Mouse (Mus musculus): ENCODE measurements at regions not wholly inside any gene's neighbourhood (a gene's known extent, or its start where the extent isn't known, plus 50 kb on each side); places are given as distances from the start of the nearest gene placed in this dataset.

GRCm38 (mm10) chr3:38397615-38397956 lies 87.1 kb downstream of the Ankrd50 start:
- DNase-seq (ENCODE audit: low spot score in 2 of 2) = no peak

GRCm38 (mm10) chr3:38396760-38397614 lies 87.7 kb downstream of the Ankrd50 start:
- no peak for DNase-seq (ENCODE audit: low spot score in 2 of 2)

DNA sequence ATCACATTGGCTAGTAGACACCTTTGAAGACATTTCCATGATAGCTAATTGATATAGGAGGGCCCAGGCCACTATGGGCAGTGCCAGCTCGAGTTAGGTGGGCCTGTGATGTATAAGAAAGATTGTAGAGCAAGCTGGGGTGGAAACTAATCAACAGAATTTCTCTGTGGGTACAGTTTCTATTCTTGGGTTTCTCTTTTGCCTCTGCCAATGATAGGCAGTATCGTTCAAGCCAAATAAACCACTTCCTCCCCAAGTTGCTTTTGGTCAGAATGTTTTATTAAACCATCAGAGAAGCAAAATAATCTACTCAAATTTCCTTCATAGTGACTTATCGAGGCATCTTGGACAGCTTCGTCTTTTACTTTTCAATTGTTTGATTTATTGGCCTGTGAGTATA lies 90.3 kb downstream of the Ankrd50 start:
- no peak for DNase-seq (ENCODE audit: low spot score in 2 of 2)

- no peak for DNase-seq (ENCODE audit: low spot score in 2 of 2)
These were observed 95.0 kb downstream of the Ankrd50 start for GRCm38 (mm10) chr3:38389647-38390046.

- DNase-seq (ENCODE audit: low spot score in 2 of 2) = no peak
These were observed 95.7 kb downstream of the Ankrd50 start for GRCm38 (mm10) chr3:38388961-38389360.

GRCm38 (mm10) chr3:38382743-38383142 lies 101.9 kb downstream of the Ankrd50 start:
- DNase-seq (ENCODE audit: low spot score in 2 of 2) = no peak

- DNase-seq (ENCODE audit: low spot score in 2 of 2) = no peak
These were observed 103.0 kb downstream of the Ankrd50 start for GRCm38 (mm10) chr3:38381623-38382022.

DNA sequence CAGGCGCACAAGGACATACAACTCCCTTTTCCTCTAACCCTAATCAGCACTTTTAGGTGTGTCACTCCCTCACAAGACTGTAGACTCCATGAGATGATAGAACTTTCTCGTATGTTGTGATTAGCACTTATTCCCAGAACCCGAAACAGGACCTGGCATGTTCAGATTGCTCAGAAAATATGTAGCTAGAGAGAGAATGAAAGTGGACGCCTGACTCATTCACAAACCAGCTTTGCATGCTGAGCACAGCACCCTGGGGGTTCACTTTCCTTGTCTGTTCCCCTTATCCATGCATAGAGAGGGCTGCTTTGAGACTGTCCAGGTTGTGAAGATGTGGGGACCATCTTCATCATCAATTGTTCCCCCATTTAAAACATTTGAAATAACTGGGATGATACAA lies 111.0 kb downstream of the Ankrd50 start:
- DNase-seq (ENCODE audit: low spot score in 2 of 2) = no peak

DNA sequence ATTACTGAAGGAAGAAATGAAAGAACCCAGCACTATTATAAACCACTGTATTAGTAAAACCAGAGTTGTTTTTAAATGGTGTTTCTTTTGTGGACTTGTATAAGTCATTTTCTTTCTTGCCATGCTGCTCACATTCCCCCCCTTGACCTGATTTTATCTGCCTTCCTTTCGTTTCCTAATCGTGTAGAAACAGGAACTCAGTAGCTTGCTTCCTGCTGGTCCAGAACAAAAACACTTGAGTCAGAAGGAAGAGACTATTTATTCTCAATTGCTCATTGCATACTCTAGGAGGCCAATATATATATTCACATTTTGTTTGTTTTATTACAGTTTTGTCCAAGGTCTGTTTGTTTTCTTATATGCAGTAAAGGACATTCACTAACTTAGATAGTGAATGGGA lies 112.9 kb downstream of the Ankrd50 start:
- no peak for DNase-seq (ENCODE audit: low spot score in 2 of 2)

DNA sequence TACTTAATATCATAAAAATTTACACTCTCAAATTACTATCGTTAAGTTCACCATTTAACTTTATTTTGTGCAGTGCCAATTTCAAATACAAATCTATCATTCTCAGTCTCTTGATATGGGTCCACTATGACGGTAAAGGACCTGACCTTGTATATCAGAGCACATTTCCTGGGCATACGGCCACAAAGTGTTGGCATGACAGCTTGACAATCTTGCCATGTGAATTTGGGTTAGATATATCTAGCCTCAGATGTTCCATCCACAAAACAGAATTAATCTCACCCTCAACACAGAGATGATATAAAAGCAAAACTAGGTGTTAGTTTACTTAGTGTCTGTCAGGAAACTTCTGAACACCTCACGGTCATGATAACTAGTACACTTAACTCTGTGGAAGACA lies 120.8 kb downstream of the Ankrd50 start:
- no peak for DNase-seq (ENCODE audit: low spot score in 2 of 2)

DNA sequence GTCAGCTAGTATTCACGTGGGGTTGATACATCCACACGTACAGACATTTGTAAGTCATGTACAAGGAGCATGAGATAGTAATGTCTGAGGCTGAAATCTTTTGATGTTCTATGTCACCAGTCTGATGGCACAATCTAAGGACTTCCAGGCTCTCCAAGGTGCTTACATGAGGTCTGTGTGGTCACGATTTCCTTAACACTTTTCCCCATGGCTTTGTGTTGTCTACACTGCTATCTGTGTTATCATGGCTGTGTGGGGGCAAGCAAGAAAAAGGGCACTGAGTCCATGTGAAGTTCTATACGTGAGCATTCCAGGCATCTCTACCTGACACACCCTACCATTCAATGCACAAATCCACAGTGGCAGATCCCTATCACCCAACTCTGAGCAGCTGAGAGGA lies 123.2 kb downstream of the Ankrd50 start:
- no peak for DNase-seq (ENCODE audit: low spot score in 2 of 2)

GRCm38 (mm10) chr3:38360974-38361373 lies 123.7 kb downstream of the Ankrd50 start:
- no peak for DNase-seq (ENCODE audit: low spot score in 2 of 2)

DNA sequence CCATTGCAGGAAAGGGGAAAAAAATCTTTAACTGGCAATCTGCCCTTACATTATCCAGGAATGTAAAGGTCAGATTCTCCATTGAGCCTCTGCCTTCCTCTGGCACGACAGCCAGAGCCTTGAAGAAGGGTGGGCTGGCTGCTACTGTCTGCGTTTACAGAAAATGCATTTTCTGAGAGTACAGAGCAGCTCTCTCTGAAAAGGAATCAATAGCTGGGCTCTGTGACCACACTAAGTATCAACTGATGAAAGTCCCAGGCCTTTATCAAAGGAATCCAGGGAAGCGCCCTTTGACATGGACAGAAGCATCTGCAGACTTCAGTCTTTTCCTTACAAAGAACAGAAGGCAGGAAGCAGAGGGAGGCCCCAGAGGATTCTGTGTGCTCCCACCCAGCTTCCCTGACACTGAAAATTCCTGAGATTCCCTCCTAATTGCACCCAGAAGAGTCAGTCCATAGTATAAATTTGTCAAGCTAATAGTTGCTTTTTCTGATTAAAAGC lies 124.2 kb downstream of the Ankrd50 start:
- DNase-seq (ENCODE audit: low spot score in 2 of 2) = no peak

- peak in 1 of 2 experiments; percentile 3 for DNase-seq (ENCODE audit: low spot score in 2 of 2)
These were observed 126.6 kb downstream of the Ankrd50 start for GRCm38 (mm10) chr3:38357905-38358491.

DNA sequence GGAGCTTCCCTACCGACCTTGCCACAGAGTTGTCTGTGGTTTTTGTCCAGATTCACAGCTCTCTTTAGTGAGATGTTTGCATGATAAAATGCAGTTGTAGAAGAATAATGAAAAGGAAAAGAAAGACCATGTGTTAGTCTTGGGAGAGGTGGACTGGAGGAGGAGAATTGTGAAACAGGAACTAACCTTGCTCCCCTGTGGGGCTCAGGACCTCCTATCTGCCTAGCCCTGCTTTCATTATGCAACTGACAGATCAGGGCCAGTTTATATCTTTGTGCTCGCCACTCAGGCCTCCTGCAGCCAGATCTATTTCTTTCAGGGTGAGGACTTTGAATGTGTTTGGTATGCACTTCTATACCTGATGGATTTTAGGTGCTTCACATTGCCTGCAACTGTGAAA lies 140.4 kb downstream of the Ankrd50 start:
- DNase-seq (ENCODE audit: low spot score in 2 of 2) = no peak

- no peak for DNase-seq (ENCODE audit: low spot score in 2 of 2)
These were observed 143.0 kb downstream of the Ankrd50 start for GRCm38 (mm10) chr3:38341666-38342065.

GRCm38 (mm10) chr3:38333321-38333910 lies 151.2 kb downstream of the Ankrd50 start:
- no peak for DNase-seq (ENCODE audit: low spot score in 2 of 2)

GRCm38 (mm10) chr3:38331169-38331568 lies 153.5 kb downstream of the Ankrd50 start:
- no peak for DNase-seq (ENCODE audit: low spot score in 2 of 2)

GRCm38 (mm10) chr3:38327286-38327685 lies 157.4 kb downstream of the Ankrd50 start:
- no peak for DNase-seq (ENCODE audit: low spot score in 2 of 2)

DNA sequence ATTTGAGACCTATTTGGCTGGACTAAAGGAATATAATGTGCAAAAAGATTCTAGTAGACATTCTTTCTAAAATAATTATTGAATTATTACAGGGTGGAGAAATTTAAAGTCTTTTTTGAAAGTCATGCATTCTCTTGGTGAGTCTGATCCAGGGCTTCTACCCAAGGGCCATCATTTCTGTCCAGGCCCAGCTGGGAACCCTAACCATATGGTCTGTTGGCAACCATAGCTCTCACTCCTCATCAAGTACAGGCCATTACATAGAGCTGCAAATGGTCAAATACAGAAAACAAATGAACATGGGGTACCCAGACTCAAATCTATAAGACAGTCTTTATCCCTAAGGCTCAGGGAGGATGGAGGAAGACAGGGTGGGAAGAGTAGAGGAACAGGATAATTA lies 158.4 kb downstream of the Ankrd50 start:
- DNase-seq (ENCODE audit: low spot score in 2 of 2) = no peak

DNA sequence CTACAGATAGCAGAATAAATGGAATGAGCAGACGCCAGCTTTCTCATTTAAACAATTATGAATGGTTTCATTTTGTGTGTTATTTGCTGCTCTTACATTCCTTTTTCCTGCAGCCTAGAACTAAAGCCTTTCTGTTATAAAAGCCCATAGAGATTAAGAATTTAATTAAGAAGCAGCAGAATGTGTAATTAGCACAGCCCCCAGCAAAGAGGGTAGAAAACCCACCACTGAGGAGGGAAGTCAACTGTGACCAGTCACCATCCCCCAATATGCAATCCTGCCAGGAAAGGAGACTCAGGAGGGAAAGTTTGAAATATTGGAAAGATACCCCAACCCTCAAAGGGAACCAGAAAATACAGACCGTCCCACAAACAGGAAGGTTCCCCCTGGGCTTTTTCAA lies 160.0 kb downstream of the Ankrd50 start:
- no peak for DNase-seq (ENCODE audit: low spot score in 2 of 2)

DNA sequence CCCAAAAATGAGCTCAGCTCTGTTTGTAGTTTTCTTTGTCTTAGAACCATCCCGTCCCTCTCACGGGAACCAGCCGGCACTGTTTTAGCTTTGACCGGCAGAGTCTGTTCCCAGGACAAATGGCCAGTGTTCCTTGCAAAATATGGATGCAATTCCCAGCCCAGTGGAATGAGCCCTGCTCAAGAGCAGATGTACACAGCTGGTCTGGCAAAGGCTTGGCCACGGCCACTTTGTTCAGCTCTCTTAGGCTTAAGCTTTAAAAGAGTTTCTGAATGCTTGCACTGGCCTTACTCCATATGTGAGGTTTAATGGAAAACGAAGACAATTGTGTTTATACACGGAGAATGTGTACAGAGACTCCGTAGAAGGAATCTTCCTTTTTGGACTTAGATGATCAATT lies 162.2 kb downstream of the Ankrd50 start:
- no peak for DNase-seq (ENCODE audit: low spot score in 2 of 2)
